Mouse (Mus musculus): Measurements from ENCODE around the gene Gars.

Gene Gars

DNA sequence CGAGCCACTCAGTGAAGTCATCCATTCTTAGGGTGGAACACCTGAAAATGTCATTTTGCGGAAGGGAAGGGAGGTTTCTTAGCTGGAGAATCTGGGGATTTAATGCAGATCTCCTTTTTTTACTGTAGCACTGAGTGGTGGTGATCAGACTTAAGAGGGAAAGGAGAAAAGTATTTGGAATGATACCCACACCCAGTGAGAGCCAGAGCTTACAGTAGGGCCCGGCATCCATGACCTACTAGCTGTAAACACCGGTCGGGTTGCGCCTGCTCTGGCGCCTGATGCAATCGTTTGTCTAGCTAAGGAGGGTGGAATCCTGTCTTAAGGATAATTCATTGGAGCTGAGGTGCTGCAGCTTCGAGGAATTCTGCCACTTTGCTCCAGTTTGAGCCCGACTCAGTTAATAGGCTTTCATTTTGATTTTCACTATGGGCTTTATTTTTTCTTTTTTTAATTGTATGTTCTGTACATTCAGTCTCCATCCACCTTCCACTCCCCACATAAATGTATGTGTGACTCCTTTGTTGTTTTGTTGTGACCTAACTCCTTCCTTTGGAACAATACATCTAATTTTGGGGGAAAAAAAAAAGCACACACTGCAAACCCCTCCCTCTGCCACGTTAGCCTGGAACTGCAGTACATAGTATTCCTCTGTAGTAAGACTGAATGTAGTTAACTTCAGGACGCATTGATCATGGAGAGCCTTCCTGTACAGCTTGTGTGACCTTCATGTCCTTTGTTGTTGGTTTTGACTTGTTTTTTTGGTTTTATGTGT, 1.1 kb downstream of the Gars start:
- peak; percentile 28 for DNase-seq

GRCm38 (mm10) chr6:55039446-55039783, 1.6 kb downstream of the Gars start:
- DNase-seq: no peak

- no peak for DNase-seq
Measured at GRCm38 (mm10) chr6:55040031-55040430, 2.2 kb downstream of the Gars start.

DNA sequence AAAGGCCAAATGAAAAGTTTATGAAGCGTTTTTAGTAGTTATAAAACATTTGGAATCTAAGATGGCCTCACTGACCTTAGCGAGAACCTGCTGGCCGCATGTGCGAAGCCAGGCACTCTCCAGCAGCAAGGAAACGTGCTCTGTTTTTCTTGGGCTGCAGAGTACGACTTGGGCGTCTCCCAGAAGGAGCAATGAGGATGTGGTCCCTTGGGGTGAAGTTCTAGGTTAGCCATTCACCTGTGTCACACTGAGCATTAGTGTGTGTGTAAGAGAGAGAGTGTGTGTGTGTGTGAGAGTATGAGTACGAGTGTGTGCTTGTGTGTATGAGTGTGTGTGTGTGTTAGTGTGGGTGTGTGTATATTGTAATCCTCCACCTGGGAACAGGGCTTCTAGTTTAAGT, 5.4 kb downstream of the Gars start:
- DNase-seq: no peak

- no peak for DNase-seq
Measured at GRCm38 (mm10) chr6:55044542-55044941, 6.7 kb downstream of the Gars start.

DNA sequence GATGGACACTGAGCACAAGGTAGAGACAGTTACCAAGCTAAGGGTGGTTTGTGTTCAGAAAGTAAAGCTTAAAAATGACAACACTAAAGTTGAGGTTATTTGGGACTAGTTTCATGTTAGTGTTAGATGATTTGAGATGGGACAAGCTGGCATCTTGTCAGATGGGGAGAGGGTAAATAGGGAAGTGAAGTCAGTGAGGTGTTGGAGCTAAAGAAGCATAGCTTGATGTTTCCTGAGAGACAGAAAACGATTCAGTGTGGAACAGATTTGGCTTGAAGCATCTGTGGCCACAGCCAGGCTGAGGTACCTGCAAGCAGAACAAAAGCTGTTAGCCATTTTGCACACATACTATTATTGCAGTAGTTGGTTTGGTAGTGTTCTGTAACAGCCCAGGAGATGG, 7.5 kb downstream of the Gars start:
- DNase-seq: no peak

DNA sequence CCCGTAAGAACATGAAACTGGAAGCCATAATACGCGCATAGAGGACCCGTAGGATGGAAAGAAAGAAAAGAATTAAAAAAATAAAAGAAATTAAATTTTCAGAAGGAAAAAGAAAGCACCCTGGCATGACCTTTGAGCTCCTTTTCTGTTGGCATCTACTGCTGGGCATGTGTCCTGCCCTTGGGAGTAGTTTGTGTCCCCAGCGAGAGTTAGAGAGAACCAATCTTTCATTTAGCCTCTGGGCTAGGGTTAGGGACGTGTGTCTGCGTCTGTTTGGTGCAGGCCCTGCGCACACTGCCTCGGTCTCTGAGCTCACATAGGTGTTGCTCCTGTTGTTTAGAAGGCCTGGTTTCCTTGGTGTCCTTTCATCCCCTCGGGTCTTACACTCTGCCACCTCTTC, 11.4 kb downstream of the Gars start:
- no peak for DNase-seq

DNA sequence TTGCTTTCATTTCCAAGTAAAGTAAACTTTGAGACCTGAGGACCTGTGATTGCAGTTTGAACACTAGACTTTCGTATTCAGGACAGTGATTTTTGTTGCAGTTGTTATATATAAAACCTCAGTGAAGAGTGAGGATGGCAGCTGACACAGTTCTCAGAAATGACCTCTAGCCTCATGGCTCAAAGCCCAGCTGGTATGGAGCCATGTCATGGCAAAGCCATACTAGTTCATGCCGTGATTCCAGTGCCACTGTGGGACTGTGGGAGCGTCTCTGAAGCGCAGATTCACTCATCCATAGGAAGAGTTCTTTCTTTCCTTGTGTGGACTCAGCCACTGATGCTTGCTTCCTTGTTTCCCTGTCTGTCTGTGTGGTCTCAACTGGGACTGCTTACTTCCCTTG, 16.7 kb downstream of the Gars start:
- no peak for DNase-seq

DNA sequence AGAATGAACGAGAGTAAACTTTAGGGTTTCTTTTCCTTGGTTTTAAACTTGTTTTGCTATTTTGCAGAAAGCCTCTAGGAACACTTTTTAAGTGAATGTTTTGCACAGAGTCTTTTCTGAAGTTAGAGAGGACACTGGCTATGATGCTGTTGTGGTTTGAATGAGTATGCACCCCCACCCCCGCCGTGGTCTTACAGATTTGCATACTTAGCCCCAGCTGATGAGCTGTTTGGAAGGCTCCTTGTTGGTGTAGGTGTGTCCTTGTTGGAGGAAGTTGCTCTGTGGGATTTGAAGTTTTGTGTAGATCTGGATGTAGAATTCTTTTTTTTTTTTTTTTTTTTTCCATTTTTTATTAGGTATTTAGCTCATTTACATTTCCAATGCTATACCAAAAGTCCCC, 19.6 kb downstream of the Gars start:
- DNase-seq: no peak

- DNase-seq: no peak
Measured at GRCm38 (mm10) chr6:55060241-55060825, 22.5 kb downstream of the Gars start.

DNA sequence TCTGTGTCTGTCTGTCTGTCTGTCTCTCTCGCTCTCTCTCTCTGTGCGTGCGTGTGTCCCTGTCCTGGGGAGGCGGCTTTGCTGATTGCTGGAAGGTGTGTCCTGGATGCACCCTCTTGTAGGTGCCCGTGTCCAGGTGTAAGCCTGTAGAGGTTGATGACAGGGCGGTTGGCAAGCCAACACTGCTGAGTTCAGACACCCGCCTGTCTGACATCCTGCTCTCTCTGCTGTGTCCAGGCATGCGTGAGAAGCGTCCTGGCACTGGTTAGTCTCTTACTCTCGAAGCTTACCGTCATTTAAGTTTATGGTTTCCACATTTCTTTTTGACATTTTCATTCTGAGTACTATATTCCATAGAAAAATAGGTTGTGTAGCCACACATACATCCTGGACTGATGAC, 23.5 kb downstream of the Gars start:
- DNase-seq: no peak

GRCm38 (mm10) chr6:55062200-55062599, 24.4 kb downstream of the Gars start:
- no peak for DNase-seq

DNA sequence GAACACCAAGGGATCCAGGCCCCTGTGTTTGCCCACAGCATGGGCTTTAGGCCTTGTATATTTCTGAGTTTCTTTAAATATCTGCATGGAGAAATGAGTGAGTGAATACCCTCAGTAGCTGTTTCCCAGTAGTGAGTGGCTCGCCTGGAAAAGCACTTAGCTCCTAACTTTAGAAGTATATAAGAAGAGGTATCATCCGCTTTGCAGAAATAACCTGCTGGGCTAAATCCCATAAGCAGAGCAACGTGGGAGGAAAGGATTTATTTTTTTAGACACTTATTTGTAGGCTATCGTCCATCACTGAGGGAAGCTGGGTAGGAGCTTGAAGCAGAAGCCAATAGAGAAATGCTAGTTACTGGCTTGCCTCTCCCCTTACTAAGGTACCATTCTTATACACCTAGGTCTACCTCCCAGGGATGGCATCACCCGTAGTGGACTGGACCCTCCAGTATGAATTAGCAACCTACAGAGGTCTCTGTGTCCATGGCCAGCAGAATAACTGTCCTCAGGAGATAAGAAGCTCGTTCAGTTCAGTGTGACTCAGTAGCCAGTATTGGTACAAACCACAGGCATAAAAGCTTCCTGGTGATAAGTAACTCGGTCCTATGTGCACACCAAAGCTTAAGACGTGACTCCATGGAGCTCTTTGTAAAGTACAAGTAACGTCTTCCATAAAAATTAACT, 26.1 kb downstream of the Gars start:
- DNase-seq: no peak

- no peak for DNase-seq
Measured at GRCm38 (mm10) chr6:55064477-55064827, 26.6 kb downstream of the Gars start.

GRCm38 (mm10) chr6:55065903-55066302, 28.1 kb downstream of the Gars start:
- no peak for DNase-seq

- no peak for DNase-seq
Measured at GRCm38 (mm10) chr6:55076561-55077255, 38.9 kb downstream of the Gars start.

GRCm38 (mm10) chr6:55081379-55081778, 43.6 kb downstream of the Gars start:
- DNase-seq: no peak

DNA sequence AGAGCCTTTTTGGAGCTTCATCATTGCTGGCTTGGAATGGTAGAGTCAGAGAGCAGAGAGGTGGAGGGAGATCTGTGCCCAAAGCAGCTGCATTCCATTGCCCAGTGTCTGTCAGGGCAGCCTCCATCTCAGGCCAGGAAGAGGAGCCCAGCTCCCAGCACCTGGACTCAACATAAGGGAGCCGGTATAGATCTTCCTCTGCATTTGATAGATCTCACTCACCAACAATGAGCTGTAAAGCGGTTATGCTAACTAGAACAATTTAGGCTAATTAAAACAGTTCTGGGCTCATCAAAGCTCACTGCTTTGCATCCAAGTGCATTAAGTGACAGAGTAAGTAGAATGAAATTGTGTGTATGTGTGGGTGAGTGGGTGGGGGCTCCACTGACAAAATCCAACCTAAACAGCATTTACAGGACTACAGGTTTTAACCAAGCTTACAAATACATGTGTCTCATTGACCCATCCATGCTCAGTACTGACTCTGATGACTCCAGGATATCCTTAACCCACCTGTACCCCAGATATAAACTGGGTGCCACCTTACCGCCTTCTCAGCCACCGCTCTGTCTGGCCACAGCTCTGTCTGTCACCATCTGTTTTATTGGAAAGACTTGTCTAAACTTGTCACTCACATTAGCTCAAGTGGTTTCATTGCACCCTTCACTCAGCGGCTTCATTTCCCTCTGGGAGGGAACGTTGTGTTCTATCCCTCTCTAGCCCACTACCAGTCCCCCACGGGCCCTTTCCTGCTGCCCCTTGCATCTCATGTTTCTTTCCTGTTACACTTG, 44.6 kb downstream of the Gars start:
- DNase-seq: no peak

GRCm38 (mm10) chr6:55087355-55087754, 49.5 kb downstream of the Gars start:
- no peak for DNase-seq

GRCm38 (mm10) chr6:55090639-55091038, 52.8 kb downstream of the Gars start:
- no peak for DNase-seq

DNA sequence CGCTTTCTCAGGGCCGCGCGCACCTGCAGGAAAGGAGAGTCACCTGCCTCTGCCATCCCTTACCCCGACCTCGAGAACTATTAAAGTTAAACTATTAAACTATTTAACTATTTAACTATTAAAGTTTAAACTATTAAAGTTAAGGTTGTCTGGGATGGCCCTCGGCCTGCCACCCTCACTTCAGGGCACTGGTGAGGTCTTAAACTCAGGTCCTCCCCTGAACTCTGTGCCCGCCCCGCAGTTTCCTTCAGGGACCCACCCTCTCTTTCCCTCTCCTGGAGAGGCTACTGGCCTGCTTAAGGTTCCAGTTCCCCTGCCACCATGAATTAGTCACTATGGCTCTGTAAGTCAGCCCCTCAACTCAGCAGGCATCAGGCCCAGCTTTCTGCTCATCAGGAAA, 53.6 kb downstream of the Gars start:
- no peak for DNase-seq

GRCm38 (mm10) chr6:55093431-55094146, 55.8 kb downstream of the Gars start:
- no peak for DNase-seq
